Mouse (Mus musculus) hematopoietic stem cell, adult 5-6 weeks (primary cell): ENCODE measurements around the gene Tmprss11b. TPM values are rescaled to one million over a fixed set of nuclear protein-coding genes. Genes with fewer than 3 reads are reported as not detected.
"Not testable (repeated sequence)": the region's sequence is repeated elsewhere in the genome, so short reads cannot be mapped to it uniquely, and the experiment has no call there.

ENCODE experiments used
- ATAC-seq, 2 experiments: fragments of 125-278 bp in 1 of 2; replicated peaks in 1 of 2; 2 replicates each; pipeline ENCODE4 v1.8.0; 2016 to 2017; ENCODE audit warnings: inconsistent platforms in 2 of 2, mild to moderate bottlenecking in 2 of 2, moderate number of reproducible peaks in 2 of 2, low read depth in 1 of 2, moderate TSS enrichment in 1 of 2; ENCODE audit not compliant: low FRiP score in 2 of 2, poor library complexity in 2 of 2, severe bottlenecking in 2 of 2, insufficient read depth in 1 of 2, low TSS enrichment in 1 of 2
- total RNA-seq: library from RNA; stranded (forward); fragments of 172-1452, 232-1000 nt; gene quantifications from 2 replicates; pipeline ENCODE4 v1.2.3, GENCODE M21; 2017

Gene Tmprss11b
- total RNA-seq, result not detected in 2 replicates

GRCm38 (mm10) chr5:86676262-86676661 is at the start of gene Tmprss11b:
Gene Tmprss11b (minus strand): TSS chr5:86676362.
- ATAC-seq, result no peak

GRCm38 (mm10) chr5:86725021-86725420 is 48.9 kb upstream of the Tmprss11b start:
- ATAC-seq, result no peak

- no peak for ATAC-seq
Observed at GRCm38 (mm10) chr5:86722820-86723460, 46.8 kb upstream of the Tmprss11b start.

- ATAC-seq, result no peak
Observed at GRCm38 (mm10) chr5:86714967-86715366, 38.8 kb upstream of the Tmprss11b start.

GRCm38 (mm10) chr5:86704923-86705322 is 28.8 kb upstream of the Tmprss11b start:
- ATAC-seq, result no peak

- ATAC-seq, result peak in 1 of 2 experiments; percentile 59; a peak in 1 of 4 replicates
Observed at GRCm38 (mm10) chr5:86684667-86685066, 8.5 kb upstream of the Tmprss11b start.

GRCm38 (mm10) chr5:86649185-86649584 is 27.0 kb downstream of the Tmprss11b start:
- not testable (repeated sequence) for ATAC-seq

- ATAC-seq, result no peak
Observed at GRCm38 (mm10) chr5:86640795-86641194, 35.4 kb downstream of the Tmprss11b start.

GRCm38 (mm10) chr5:86632324-86632723 is 43.8 kb downstream of the Tmprss11b start, which contains the start of gene Tmprss11f:
Gene Tmprss11f (minus strand): TSS chr5:86632424.
- no peak for ATAC-seq

GRCm38 (mm10) chr5:86630700-86631099 is 45.5 kb downstream of the Tmprss11b start:
- no peak for ATAC-seq

- no peak for ATAC-seq
Observed at GRCm38 (mm10) chr5:86621778-86622177, 54.4 kb downstream of the Tmprss11b start.

Other genes starting within 250 kb of the Tmprss11b start
- gene Tmprss11a, start 207.4 kb downstream of the Tmprss11b start, total RNA-seq, result not detected in 2 replicates
- not detected in 2 replicates for gene Tmprss11g, start 157.8 kb downstream of the Tmprss11b start, total RNA-seq
- gene Tmprss11f, start 43.9 kb downstream of the Tmprss11b start, total RNA-seq, result not detected in 2 replicates
- not detected in 2 replicates for gene Tmprss11e, start 69.5 kb upstream of the Tmprss11b start, total RNA-seq
- 270 and 271 TPM in 2 replicates for gene Ythdc1, start 127.9 kb upstream of the Tmprss11b start, total RNA-seq
- gene Ugt2b34, start 230.6 kb upstream of the Tmprss11b start, total RNA-seq, result not detected in 2 replicates